Mouse (Mus musculus): ENCODE results near the gene Pyroxd1. TPM values are rescaled to one million over a fixed set of nuclear protein-coding genes. Genes with fewer than 3 reads are reported as not detected.

Pyroxd1 gene
- 21.5 and 25.0 TPM in 2 replicates for polyA plus RNA-seq (2014; fragmentation: Nextera tagmentation; extraction: Ambion mirVana)

- no peaks in the 10 kb centered on the region for H3K27me3 ChIP-seq (ENCODE audit: control insufficient read depth, insufficient read depth, low read length)
- ATAC-seq (replicated peaks; ENCODE audit: insufficient number of reproducible peaks, low FRiP score, low TSS enrichment, low read depth) = peak; percentile 94
- no peaks in the 10 kb centered on the region for H3K9me3 ChIP-seq (replicated peaks; ENCODE audit: control insufficient read depth, low read length)
- H3K27ac ChIP-seq (replicated peaks; ENCODE audit: low read depth, low read length) = 0 out of 2 replicates have a peak within 1 kb of the TSS, but pooled peaks have one; percentile 16
- DNase-seq (ENCODE audit: low spot score) = peak; percentile 97
- no peaks in the 10 kb centered on the region for H3K36me3 ChIP-seq (replicated peaks; ENCODE audit: control insufficient read depth, insufficient read depth, low read depth, low read length)
- peak within 1 kb of the TSS; percentile 44 for H3K9ac ChIP-seq (replicated peaks; ENCODE audit: low read length)
- WGBS = under 1% methylated on average over 48 of the region's 48 CpGs
- peak within 1 kb of the TSS; percentile 35 for H3K4me2 ChIP-seq (ENCODE audit: low read depth, low read length)
- H3K4me3 ChIP-seq (ENCODE audit: low read depth, low read length) = peak within 1 kb of the TSS; percentile 57
- no peaks in the 10 kb centered on the region for H3K4me1 ChIP-seq (ENCODE audit: control insufficient read depth, insufficient read depth, low read length)
These were observed at the start of gene Pyroxd1 for GRCm38 (mm10) chr6:142345440-142346038. Pyroxd1 (plus strand) TSS chr6:142345654.

GRCm38 (mm10) chr6:142298098-142298497 is 47.4 kb upstream of the Pyroxd1 start, which contains the start of gene Iapp:
Iapp (plus strand) TSS chr6:142298423.
- no peak within 1 kb of the TSS for H3K9ac ChIP-seq (replicated peaks; ENCODE audit: low read length)
- H3K9me3 ChIP-seq (replicated peaks; ENCODE audit: control insufficient read depth, low read length) = no peaks in the 10 kb centered on the region
- no peaks in the 10 kb centered on the region for H3K27me3 ChIP-seq (ENCODE audit: control insufficient read depth, insufficient read depth, low read length)
- no peak within 1 kb of the TSS for H3K4me2 ChIP-seq (ENCODE audit: low read depth, low read length)
- ATAC-seq (replicated peaks; ENCODE audit: insufficient number of reproducible peaks, low FRiP score, low TSS enrichment, low read depth) = no peak
- H3K36me3 ChIP-seq (replicated peaks; ENCODE audit: control insufficient read depth, insufficient read depth, low read depth, low read length) = no peaks in the 10 kb centered on the region
- WGBS = 61% methylated on average over 4 of the region's 4 CpGs
- H3K27ac ChIP-seq (replicated peaks; ENCODE audit: low read depth, low read length) = no peak within 1 kb of the TSS
- H3K4me3 ChIP-seq (ENCODE audit: low read depth, low read length) = no peak within 1 kb of the TSS
- H3K4me1 ChIP-seq (ENCODE audit: control insufficient read depth, insufficient read depth, low read length) = no peaks in the 10 kb centered on the region
- no peak for DNase-seq (ENCODE audit: low spot score)

DNA sequence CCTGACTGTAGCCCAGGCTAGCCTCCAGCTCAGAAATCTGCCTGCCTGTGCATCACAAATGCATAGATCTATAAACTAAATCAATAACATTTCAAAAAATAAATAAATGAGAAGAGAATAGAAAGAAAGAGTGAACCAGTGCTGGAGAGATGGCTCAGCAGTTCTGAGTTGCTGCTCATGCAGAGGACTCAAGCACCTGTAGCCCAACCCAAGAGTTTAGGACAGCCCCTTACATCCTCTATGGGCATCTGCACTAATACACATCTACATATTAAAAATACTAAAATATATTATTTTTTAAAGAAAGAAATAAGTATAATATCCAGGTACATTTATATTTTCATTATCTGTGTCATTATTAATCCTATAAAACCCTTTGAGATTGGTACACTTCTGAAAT is 40.4 kb upstream of the Pyroxd1 start:
- H3K27me3 ChIP-seq (ENCODE audit: control insufficient read depth, insufficient read depth, low read length) = no peaks in the 10 kb centered on the region
- H3K9me3 ChIP-seq (replicated peaks; ENCODE audit: control insufficient read depth, low read length) = no peaks in the 10 kb centered on the region
- no peak overlapping the region for H3K4me3 ChIP-seq (ENCODE audit: low read depth, low read length)
- no peaks in the 10 kb centered on the region for H3K4me1 ChIP-seq (ENCODE audit: control insufficient read depth, insufficient read depth, low read length)
- no peaks in the 10 kb centered on the region for H3K36me3 ChIP-seq (replicated peaks; ENCODE audit: control insufficient read depth, insufficient read depth, low read depth, low read length)
- no peak overlapping the region for H3K27ac ChIP-seq (replicated peaks; ENCODE audit: low read depth, low read length)
- DNase-seq (ENCODE audit: low spot score) = no peak
- no peak for ATAC-seq (replicated peaks; ENCODE audit: insufficient number of reproducible peaks, low FRiP score, low TSS enrichment, low read depth)
- no peak overlapping the region for H3K4me2 ChIP-seq (ENCODE audit: low read depth, low read length)
- H3K9ac ChIP-seq (replicated peaks; ENCODE audit: low read length) = no peak overlapping the region

DNA sequence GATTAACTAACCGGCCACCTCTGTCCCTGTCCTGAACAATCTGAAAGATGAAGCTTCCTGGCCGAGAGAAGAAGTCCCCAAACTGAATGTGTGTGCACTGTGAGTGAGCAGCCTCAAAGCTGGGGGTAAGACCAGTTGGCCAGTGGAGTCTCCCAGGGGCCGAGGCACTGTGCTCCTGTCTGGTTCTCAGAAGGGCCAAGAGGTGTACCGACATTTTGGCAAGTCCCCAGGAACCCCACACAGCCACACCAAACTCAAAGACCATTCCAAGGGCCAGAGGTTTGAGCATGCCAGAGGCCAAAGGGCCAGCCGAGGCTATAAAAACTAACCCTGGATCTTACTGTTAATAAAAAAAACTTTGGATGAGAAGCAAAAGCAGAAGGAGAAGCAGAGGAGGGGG is 31.2 kb upstream of the Pyroxd1 start:
- Histone ChIP-seq H3K4me2 (ENCODE audit: low read depth, low read length) (no peak overlapping the region), H3K4me3 (ENCODE audit: low read depth, low read length) (no peak overlapping the region), H3K9ac (replicated peaks; ENCODE audit: low read length) (no peak overlapping the region), H3K4me1 (ENCODE audit: control insufficient read depth, insufficient read depth, low read length) (no peaks in the 10 kb centered on the region), H3K27me3 (ENCODE audit: control insufficient read depth, insufficient read depth, low read length) (no peaks in the 10 kb centered on the region), H3K9me3 (replicated peaks; ENCODE audit: control insufficient read depth, low read length) (no peaks in the 10 kb centered on the region), H3K27ac (replicated peaks; ENCODE audit: low read depth, low read length) (no peak overlapping the region), H3K36me3 (replicated peaks; ENCODE audit: control insufficient read depth, insufficient read depth, low read depth, low read length) (no peaks in the 10 kb centered on the region)
- ATAC-seq (replicated peaks; ENCODE audit: insufficient number of reproducible peaks, low FRiP score, low TSS enrichment, low read depth) (no peak), DNase-seq (ENCODE audit: low spot score) (no peak)
- WGBS = 87% methylated on average over 5 of the region's 5 CpGs

DNA sequence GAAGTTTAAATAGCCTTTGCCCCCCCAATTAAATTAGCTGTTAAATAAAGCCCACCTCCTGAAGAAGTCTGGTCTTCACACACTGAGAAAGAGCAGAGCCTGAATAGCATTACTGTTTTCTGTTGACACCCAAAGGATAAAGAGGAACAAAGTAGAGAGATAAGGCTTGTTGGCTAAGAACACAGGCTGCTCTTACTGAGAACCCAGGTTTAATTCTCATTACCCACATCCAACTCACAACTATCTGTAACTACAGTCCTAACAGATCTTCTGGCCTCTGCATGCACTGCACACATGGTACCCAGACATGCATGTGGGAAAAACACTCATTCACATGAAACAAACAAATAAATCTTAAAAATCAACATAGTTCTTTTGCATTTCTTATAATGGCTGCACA is 28.3 kb upstream of the Pyroxd1 start:
- H3K27me3 ChIP-seq (ENCODE audit: control insufficient read depth, insufficient read depth, low read length) = no peaks in the 10 kb centered on the region
- H3K4me3 ChIP-seq (ENCODE audit: low read depth, low read length) = no peak overlapping the region
- no peaks in the 10 kb centered on the region for H3K36me3 ChIP-seq (replicated peaks; ENCODE audit: control insufficient read depth, insufficient read depth, low read depth, low read length)
- no peak overlapping the region for H3K4me2 ChIP-seq (ENCODE audit: low read depth, low read length)
- ATAC-seq (replicated peaks; ENCODE audit: insufficient number of reproducible peaks, low FRiP score, low TSS enrichment, low read depth) (no peak), DNase-seq (ENCODE audit: low spot score) (no peak)
- no peaks in the 10 kb centered on the region for H3K9me3 ChIP-seq (replicated peaks; ENCODE audit: control insufficient read depth, low read length)
- H3K9ac ChIP-seq (replicated peaks; ENCODE audit: low read length) = no peak overlapping the region
- H3K27ac ChIP-seq (replicated peaks; ENCODE audit: low read depth, low read length) = no peak overlapping the region
- H3K4me1 ChIP-seq (ENCODE audit: control insufficient read depth, insufficient read depth, low read length) = no peaks in the 10 kb centered on the region

DNA sequence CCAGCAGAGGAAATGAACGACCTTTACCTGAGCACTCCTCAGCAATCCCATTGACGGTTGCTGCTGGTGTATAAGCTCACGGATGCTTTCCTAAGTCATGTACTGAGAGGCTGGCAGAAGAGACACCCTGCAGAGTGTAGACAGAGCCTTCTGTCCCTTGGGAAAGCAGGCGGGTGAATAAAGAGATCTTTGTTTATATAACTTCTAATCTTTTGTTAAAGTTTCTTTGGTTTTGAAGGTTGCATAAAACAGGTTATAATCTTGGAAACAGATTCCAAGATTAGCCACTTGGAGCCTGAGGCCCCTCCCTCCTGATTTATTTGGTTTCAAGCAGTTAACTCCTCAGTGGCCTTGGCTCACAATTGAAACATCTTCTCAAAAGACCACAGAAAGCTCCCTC is 22.6 kb upstream of the Pyroxd1 start, which contains the start of gene Slco1a5:
Slco1a5 (minus strand) TSS at position 101 of the 400 bp plus-strand sequence.
- ATAC-seq (replicated peaks; ENCODE audit: insufficient number of reproducible peaks, low FRiP score, low TSS enrichment, low read depth) (no peak), DNase-seq (ENCODE audit: low spot score) (no peak)
- Histone ChIP-seq H3K9ac (replicated peaks; ENCODE audit: low read length) (no peak within 1 kb of the TSS), H3K9me3 (replicated peaks; ENCODE audit: control insufficient read depth, low read length) (no peaks in the 10 kb centered on the region), H3K27me3 (ENCODE audit: control insufficient read depth, insufficient read depth, low read length) (no peaks in the 10 kb centered on the region), H3K4me2 (ENCODE audit: low read depth, low read length) (no peak within 1 kb of the TSS), H3K4me3 (ENCODE audit: low read depth, low read length) (no peak within 1 kb of the TSS), H3K27ac (replicated peaks; ENCODE audit: low read depth, low read length) (no peak within 1 kb of the TSS), H3K36me3 (replicated peaks; ENCODE audit: control insufficient read depth, insufficient read depth, low read depth, low read length) (no peaks in the 10 kb centered on the region), H3K4me1 (ENCODE audit: control insufficient read depth, insufficient read depth, low read length) (no peaks in the 10 kb centered on the region)
- 13% methylated on average over 4 of the region's 4 CpGs for WGBS

DNA sequence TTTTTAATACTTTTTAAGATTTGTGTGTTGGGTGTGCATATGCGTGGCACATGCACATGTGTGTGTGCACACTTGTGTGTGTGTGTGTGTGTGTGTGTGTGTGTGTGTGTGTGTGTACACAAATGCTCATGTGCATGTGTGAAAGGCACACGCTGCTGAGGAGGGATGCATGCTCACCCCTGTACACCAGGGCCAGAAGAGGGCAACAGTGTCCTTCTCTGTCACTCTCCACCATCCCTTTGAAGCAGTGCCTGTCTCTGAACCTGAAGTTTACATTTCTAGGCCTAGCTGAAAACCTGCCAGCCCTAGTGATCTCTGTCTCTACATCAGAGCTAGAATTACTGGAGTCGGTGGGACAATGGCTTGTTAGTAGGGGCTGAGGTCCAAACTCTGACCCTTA is 18.9 kb upstream of the Pyroxd1 start:
- ATAC-seq (replicated peaks; ENCODE audit: insufficient number of reproducible peaks, low FRiP score, low TSS enrichment, low read depth) = no peak
- H3K4me2 ChIP-seq (ENCODE audit: low read depth, low read length) = no peak overlapping the region

DNA sequence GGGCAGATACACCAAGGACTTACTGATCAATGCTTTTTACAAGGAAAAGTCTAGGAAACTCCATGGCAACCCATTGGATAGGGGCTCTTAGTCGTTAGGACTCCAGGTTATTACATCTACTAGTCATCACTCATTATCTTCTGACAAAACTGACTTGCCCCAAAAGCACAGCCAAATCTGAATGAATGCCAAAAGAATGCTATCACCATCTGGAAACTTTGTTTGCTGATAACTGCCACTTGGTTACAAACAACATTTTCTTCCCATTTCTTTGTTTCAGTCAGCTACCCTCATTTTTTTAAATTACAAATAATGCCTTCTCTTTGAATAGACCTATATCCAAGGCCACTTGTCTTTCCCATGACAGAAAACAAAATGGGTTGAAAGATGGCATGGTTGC is 16.3 kb upstream of the Pyroxd1 start:
- no peaks in the 10 kb centered on the region for H3K4me1 ChIP-seq (ENCODE audit: control insufficient read depth, insufficient read depth, low read length)
- no peak overlapping the region for H3K4me2 ChIP-seq (ENCODE audit: low read depth, low read length)
- 84% methylated on average over 1 of the region's 1 CpGs for WGBS
- H3K4me3 ChIP-seq (ENCODE audit: low read depth, low read length) = no peak overlapping the region
- ATAC-seq (replicated peaks; ENCODE audit: insufficient number of reproducible peaks, low FRiP score, low TSS enrichment, low read depth) = no peak
- no peak overlapping the region for H3K9ac ChIP-seq (replicated peaks; ENCODE audit: low read length)
- no peaks in the 10 kb centered on the region for H3K9me3 ChIP-seq (replicated peaks; ENCODE audit: control insufficient read depth, low read length)
- DNase-seq (ENCODE audit: low spot score) = no peak
- no peaks in the 10 kb centered on the region for H3K36me3 ChIP-seq (replicated peaks; ENCODE audit: control insufficient read depth, insufficient read depth, low read depth, low read length)
- H3K27me3 ChIP-seq (ENCODE audit: control insufficient read depth, insufficient read depth, low read length) = no peaks in the 10 kb centered on the region
- no peak overlapping the region for H3K27ac ChIP-seq (replicated peaks; ENCODE audit: low read depth, low read length)

More for the DNA sequence above, 18.9 kb upstream of the Pyroxd1 start:
- H3K27ac ChIP-seq (replicated peaks; ENCODE audit: low read depth, low read length) = no peak overlapping the region
- H3K4me1 ChIP-seq (ENCODE audit: control insufficient read depth, insufficient read depth, low read length) = no peaks in the 10 kb centered on the region
- H3K9me3 ChIP-seq (replicated peaks; ENCODE audit: control insufficient read depth, low read length) = no peaks in the 10 kb centered on the region
- no peaks in the 10 kb centered on the region for H3K27me3 ChIP-seq (ENCODE audit: control insufficient read depth, insufficient read depth, low read length)
- no peak for DNase-seq (ENCODE audit: low spot score)
- H3K4me3 ChIP-seq (ENCODE audit: low read depth, low read length) = no peak overlapping the region
- WGBS = 64% methylated on average over 3 of the region's 3 CpGs
- H3K36me3 ChIP-seq (replicated peaks; ENCODE audit: control insufficient read depth, insufficient read depth, low read depth, low read length) = no peaks in the 10 kb centered on the region
- no peak overlapping the region for H3K9ac ChIP-seq (replicated peaks; ENCODE audit: low read length)
